Mouse (Mus musculus): ENCODE measurements around the gene Krt42. TPM values are rescaled to one million over a fixed set of nuclear protein-coding genes. Genes with fewer than 3 reads are reported as not detected.

Gene Krt42
- polyA plus RNA-seq, 1 experiment from 2014 or later: not detected

GRCm38 (mm10) chr11:100262058-100262980, 7.4 kb downstream of the Krt42 start:
- Histone ChIP-seq H3K9ac (replicated peaks; ENCODE audit: low read depth, low read length) (no peak overlapping the region), H3K36me3 (ENCODE audit: control insufficient read depth, insufficient read depth, low read length) (no peaks in the 10 kb centered on the region), H3K4me2 (ENCODE audit: low read depth, low read length) (no peak overlapping the region), H3K27me3 (ENCODE audit: control insufficient read depth, insufficient read depth, low read length) (no peaks in the 10 kb centered on the region), H3K4me1 (ENCODE audit: control insufficient read depth, insufficient read depth, low read length) (no peaks in the 10 kb centered on the region), H3K9me3 (ENCODE audit: control insufficient read depth, low read length) (no peaks in the 10 kb centered on the region), H3K4me3 (ENCODE audit: low read depth, low read length) (no peak overlapping the region), H3K27ac (ENCODE audit: low read depth, low read length) (no peak overlapping the region)
- 31% methylated on average over 13 of the region's 13 CpGs for WGBS
- no peak for ATAC-seq (ENCODE audit: low read depth)

- ATAC-seq (ENCODE audit: low read depth): no peak
- no peak overlapping the region for H3K4me3 ChIP-seq (ENCODE audit: low read depth, low read length)
- H3K4me1 ChIP-seq (ENCODE audit: control insufficient read depth, insufficient read depth, low read length): no peaks in the 10 kb centered on the region
- H3K27me3 ChIP-seq (ENCODE audit: control insufficient read depth, insufficient read depth, low read length): no peaks in the 10 kb centered on the region
- H3K9ac ChIP-seq (replicated peaks; ENCODE audit: low read depth, low read length): no peak overlapping the region
- H3K4me2 ChIP-seq (ENCODE audit: low read depth, low read length): no peak overlapping the region
- 82% methylated on average over 9 of the region's 9 CpGs for WGBS
- no peak overlapping the region for H3K27ac ChIP-seq (ENCODE audit: low read depth, low read length)
- H3K36me3 ChIP-seq (ENCODE audit: control insufficient read depth, insufficient read depth, low read length): no peaks in the 10 kb centered on the region
- no peaks in the 10 kb centered on the region for H3K9me3 ChIP-seq (ENCODE audit: control insufficient read depth, low read length)
Measured at GRCm38 (mm10) chr11:100261235-100261605, 8.5 kb downstream of the Krt42 start.

DNA sequence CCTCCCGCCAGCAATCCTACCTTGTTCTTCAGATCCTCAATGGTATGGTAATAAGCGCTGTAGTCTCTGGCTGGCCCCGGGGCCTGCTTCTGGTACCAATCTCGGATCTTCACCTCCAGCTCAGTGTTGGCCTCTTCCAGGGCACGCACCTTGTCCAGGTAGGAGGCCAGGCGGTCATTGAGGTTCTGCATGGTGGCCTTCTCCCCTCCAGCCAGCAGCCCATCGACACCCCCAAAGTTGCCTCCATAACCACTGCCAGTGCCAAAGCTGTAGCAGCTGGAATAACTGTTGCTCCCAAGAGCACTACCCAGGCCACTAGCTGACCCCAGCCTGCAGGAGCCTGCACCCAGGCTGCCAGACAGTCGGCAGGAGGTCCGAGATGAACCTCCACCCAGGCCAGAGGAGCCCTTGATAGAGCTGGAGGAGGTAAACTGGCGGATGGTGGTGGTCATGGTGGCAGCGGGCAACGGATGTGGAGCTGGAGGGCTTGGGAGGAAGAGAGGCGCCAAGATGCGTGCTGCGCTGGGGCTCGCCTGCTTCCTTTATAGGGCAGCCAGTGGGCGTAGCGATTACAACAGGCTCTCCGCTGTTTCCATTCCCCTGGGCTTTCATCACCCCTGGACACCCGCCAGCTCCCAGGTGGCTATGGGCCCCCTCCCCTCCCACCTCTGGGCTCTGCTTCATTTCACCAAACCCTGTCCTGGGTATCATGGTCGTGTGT, 9.0 kb downstream of the Krt42 start, which contains the start of gene Krt17:
Gene Krt17, minus strand, starts transcription at position 516 of the 721 bp plus-strand sequence.
- no peak within 1 kb of the TSS for H3K4me2 ChIP-seq (ENCODE audit: low read depth, low read length)
- no peaks in the 10 kb centered on the region for H3K4me1 ChIP-seq (ENCODE audit: control insufficient read depth, insufficient read depth, low read length)
- no peak within 1 kb of the TSS for H3K27ac ChIP-seq (ENCODE audit: low read depth, low read length)
- no peak within 1 kb of the TSS for H3K4me3 ChIP-seq (ENCODE audit: low read depth, low read length)
- no peak within 1 kb of the TSS for H3K9ac ChIP-seq (replicated peaks; ENCODE audit: low read depth, low read length)
- ATAC-seq (ENCODE audit: low read depth): no peak
- WGBS: 75% methylated on average over 21 of the region's 21 CpGs
- no peaks in the 10 kb centered on the region for H3K27me3 ChIP-seq (ENCODE audit: control insufficient read depth, insufficient read depth, low read length)
- no peaks in the 10 kb centered on the region for H3K36me3 ChIP-seq (ENCODE audit: control insufficient read depth, insufficient read depth, low read length)
- H3K9me3 ChIP-seq (ENCODE audit: control insufficient read depth, low read length): no peaks in the 10 kb centered on the region

DNA sequence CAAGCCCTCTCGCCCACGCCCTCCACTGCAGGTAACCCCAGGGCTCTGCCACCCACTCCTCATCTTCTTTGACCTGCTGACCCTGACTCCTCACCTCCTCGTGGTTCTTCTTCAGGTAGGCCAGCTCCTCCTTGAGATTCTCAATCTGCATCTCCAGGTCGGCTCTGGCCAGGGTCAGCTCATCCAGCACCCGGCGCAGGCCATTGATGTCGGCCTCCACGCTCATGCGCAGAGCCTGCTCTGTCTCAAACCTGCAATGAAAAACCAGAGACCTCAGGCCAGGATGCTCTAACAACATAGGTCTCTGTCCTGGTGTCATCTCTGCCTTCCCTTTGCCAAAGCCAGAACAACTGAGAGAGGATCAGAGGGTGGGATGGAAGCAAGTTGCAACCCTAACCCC, 10.6 kb downstream of the Krt42 start:
- H3K36me3 ChIP-seq (ENCODE audit: control insufficient read depth, insufficient read depth, low read length): no peaks in the 10 kb centered on the region
- H3K9me3 ChIP-seq (ENCODE audit: control insufficient read depth, low read length): no peaks in the 10 kb centered on the region
- 88% methylated on average over 9 of the region's 9 CpGs for WGBS

GRCm38 (mm10) chr11:100257967-100258366, 11.7 kb downstream of the Krt42 start:
- Histone ChIP-seq H3K9me3 (ENCODE audit: control insufficient read depth, low read length) (no peaks in the 10 kb centered on the region), H3K4me3 (ENCODE audit: low read depth, low read length) (no peak overlapping the region), H3K4me1 (ENCODE audit: control insufficient read depth, insufficient read depth, low read length) (no peaks in the 10 kb centered on the region), H3K27me3 (ENCODE audit: control insufficient read depth, insufficient read depth, low read length) (no peaks in the 10 kb centered on the region), H3K4me2 (ENCODE audit: low read depth, low read length) (no peak overlapping the region), H3K9ac (replicated peaks; ENCODE audit: low read depth, low read length) (no peak overlapping the region), H3K36me3 (ENCODE audit: control insufficient read depth, insufficient read depth, low read length) (no peaks in the 10 kb centered on the region), H3K27ac (ENCODE audit: low read depth, low read length) (no peak overlapping the region)
- no peak for ATAC-seq (ENCODE audit: low read depth)
- WGBS: 96% methylated on average over 1 of the region's 1 CpGs

More for the DNA sequence above, 10.6 kb downstream of the Krt42 start:
- H3K4me3 ChIP-seq (ENCODE audit: low read depth, low read length): no peak overlapping the region
- ATAC-seq (ENCODE audit: low read depth): no peak
- H3K27ac ChIP-seq (ENCODE audit: low read depth, low read length): no peak overlapping the region
- H3K27me3 ChIP-seq (ENCODE audit: control insufficient read depth, insufficient read depth, low read length): no peaks in the 10 kb centered on the region
- H3K9ac ChIP-seq (replicated peaks; ENCODE audit: low read depth, low read length): no peak overlapping the region
- H3K4me1 ChIP-seq (ENCODE audit: control insufficient read depth, insufficient read depth, low read length): no peaks in the 10 kb centered on the region
- H3K4me2 ChIP-seq (ENCODE audit: low read depth, low read length): no peak overlapping the region

GRCm38 (mm10) chr11:100255514-100255913, 14.2 kb downstream of the Krt42 start:
- H3K9ac ChIP-seq (replicated peaks; ENCODE audit: low read depth, low read length): no peak overlapping the region
- H3K9me3 ChIP-seq (ENCODE audit: control insufficient read depth, low read length): no peaks in the 10 kb centered on the region
- 91% methylated on average over 6 of the region's 6 CpGs for WGBS
- no peaks in the 10 kb centered on the region for H3K36me3 ChIP-seq (ENCODE audit: control insufficient read depth, insufficient read depth, low read length)
- no peak overlapping the region for H3K4me3 ChIP-seq (ENCODE audit: low read depth, low read length)
- no peaks in the 10 kb centered on the region for H3K4me1 ChIP-seq (ENCODE audit: control insufficient read depth, insufficient read depth, low read length)
- no peak for ATAC-seq (ENCODE audit: low read depth)
- H3K27me3 ChIP-seq (ENCODE audit: control insufficient read depth, insufficient read depth, low read length): no peaks in the 10 kb centered on the region
- H3K4me2 ChIP-seq (ENCODE audit: low read depth, low read length): no peak overlapping the region
- H3K27ac ChIP-seq (ENCODE audit: low read depth, low read length): no peak overlapping the region

DNA sequence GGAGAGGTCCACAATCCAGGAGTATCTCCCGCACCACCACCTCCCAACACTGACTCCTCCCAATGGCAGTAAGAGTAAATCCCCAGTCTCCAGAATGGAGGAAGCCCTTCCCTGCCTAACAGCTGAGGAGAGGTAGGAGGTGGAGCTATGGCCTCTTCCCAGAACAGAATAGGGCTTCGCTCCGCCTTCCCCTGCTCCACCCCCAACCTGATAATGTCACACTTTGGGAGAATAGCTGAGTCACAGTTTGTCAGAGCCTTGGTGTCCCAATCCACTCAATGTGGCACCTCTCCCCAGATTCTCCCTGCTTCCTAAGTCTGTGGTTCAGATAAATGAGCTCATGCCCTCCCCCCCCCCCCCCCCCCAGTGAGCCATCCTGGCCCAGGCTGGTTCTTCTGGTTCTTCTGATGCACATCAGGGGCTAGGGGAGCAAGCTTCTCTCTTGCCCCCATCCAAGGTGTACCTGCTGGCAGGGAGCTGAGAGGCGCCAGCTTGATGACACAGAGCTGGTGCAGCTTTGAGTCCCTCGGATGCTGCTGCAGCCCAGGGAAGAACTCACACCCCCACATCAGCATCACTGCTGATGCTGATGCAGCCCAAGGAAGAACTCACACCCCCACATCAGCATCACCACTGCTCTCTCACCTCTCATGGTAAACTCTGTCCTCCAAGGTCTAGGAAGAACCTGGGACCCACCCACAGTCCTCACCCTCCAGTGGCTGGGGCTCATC, 15.1 kb downstream of the Krt42 start:
- H3K27ac ChIP-seq (ENCODE audit: low read depth, low read length): no peak overlapping the region
- no peaks in the 10 kb centered on the region for H3K27me3 ChIP-seq (ENCODE audit: control insufficient read depth, insufficient read depth, low read length)
- no peaks in the 10 kb centered on the region for H3K4me1 ChIP-seq (ENCODE audit: control insufficient read depth, insufficient read depth, low read length)
- H3K4me2 ChIP-seq (ENCODE audit: low read depth, low read length): no peak overlapping the region
- H3K9ac ChIP-seq (replicated peaks; ENCODE audit: low read depth, low read length): no peak overlapping the region
- WGBS: 67% methylated on average over 5 of the region's 5 CpGs
- ATAC-seq (ENCODE audit: low read depth): no peak
- H3K4me3 ChIP-seq (ENCODE audit: low read depth, low read length): no peak overlapping the region
- H3K9me3 ChIP-seq (ENCODE audit: control insufficient read depth, low read length): no peaks in the 10 kb centered on the region
- H3K36me3 ChIP-seq (ENCODE audit: control insufficient read depth, insufficient read depth, low read length): no peaks in the 10 kb centered on the region

DNA sequence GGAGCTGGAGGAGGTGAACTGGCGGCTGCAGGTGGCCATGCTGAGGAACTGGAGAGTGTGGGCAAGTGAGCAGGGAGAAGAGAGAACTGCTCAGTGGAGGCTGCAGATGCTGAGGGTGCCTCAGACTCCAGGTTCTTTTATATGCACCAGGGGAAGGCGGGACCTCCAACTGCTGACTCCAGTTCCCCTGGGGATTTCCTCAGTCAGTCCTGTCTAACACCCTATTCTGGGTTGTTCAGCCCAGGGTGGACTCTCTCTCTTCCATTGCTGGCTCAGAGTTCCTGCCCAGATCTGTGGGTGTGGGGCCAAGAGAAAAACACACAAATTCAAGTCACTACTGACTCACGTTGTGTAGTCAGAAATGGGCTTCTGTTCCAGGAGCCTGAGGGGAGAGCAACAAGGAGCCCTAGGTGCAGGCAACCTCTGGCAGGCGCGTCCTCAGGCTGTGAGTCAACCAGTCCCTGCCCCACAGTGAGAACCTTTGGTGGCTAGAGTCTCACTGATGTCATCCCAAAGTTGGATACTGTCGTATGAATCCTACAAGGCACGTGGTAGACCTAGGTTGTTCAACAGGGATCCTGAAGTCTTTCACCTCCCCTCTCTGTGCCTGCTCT, 20.7 kb downstream of the Krt42 start, which contains the start of gene Krt16:
Gene Krt16, minus strand, starts transcription at position 51 of the 614 bp plus-strand sequence.
- no peak within 1 kb of the TSS for H3K4me2 ChIP-seq (ENCODE audit: low read depth, low read length)
- no peak within 1 kb of the TSS for H3K27ac ChIP-seq (ENCODE audit: low read depth, low read length)
- no peak within 1 kb of the TSS for H3K4me3 ChIP-seq (ENCODE audit: low read depth, low read length)
- H3K9me3 ChIP-seq (ENCODE audit: control insufficient read depth, low read length): no peaks in the 10 kb centered on the region
- no peak within 1 kb of the TSS for H3K9ac ChIP-seq (replicated peaks; ENCODE audit: low read depth, low read length)
- no peaks in the 10 kb centered on the region for H3K4me1 ChIP-seq (ENCODE audit: control insufficient read depth, insufficient read depth, low read length)
- no peak for ATAC-seq (ENCODE audit: low read depth)
- H3K36me3 ChIP-seq (ENCODE audit: control insufficient read depth, insufficient read depth, low read length): no peaks in the 10 kb centered on the region
- no peaks in the 10 kb centered on the region for H3K27me3 ChIP-seq (ENCODE audit: control insufficient read depth, insufficient read depth, low read length)
- 87% methylated on average over 7 of the region's 7 CpGs for WGBS
